Mouse (Mus musculus) mouse trophoblast stem cell (cell line): ENCODE measurements around the gene Rnf145.
"Not testable (repeated sequence)": the region's sequence is repeated elsewhere in the genome, so short reads cannot be mapped to it uniquely, and the experiment has no call there.

Source experiments
- in situ Hi-C, 2 experiments: fragments of 300-500 bp; cut with MseI, MboI; formaldehyde crosslinking; loops; 2 replicates in 1 of 2; 3 replicates in 1 of 2; pipeline ENCODE4 v1.15.1; 2025

Rnf145 gene

GRCm38 (mm10) chr11:44562389-44563135 is 43.8 kb downstream of the Rnf145 start:
- in situ Hi-C loops = no loop called here

DNA sequence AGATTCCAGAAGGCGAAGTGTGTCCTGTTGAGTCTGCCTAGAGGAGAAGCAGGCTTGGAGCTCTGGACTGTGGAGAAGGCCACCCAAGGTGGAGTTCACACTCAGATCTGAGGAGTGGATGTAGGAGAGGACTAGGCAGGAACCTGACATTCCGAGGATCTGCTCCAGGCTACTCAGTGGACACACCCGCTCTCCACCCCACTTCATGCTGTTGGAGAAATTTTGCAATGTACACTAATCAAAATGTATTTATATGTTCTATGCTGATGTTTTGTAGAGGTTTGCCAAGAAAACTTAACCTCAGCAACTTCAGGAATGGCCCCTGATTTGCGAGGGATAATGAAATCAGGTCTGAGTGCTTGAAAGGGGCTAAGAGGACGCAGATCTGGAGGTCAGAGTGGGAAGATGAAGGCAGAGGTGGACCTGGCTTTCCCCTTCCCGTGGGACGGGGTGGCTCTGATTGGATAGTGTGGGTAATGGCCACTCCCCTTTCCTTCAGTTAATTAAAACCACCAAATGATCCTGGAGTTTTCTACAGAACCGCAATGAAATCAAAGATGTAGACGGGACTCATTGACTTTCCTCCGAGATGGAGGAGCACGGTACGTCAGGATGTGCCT is 45.6 kb downstream of the Rnf145 start:
- in situ Hi-C loops = no loop called here

DNA sequence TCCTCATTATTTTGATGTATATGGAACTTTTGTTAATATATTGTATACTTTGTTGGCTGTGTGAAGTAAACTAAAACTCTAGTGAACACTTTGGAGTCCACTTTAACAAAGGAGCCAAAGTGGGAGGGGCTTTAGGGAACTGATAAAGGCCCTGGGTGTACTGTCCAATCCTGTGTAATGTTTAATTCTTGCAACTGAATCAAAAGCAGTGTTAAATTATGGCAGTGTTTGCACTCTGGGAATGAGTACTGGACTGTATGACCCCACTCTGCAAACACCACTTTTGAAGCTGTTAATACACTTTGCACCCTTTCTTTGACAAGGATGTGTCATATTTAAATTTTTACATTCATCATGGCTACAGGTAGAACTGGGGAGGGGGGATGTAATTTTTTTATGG is 46.2 kb downstream of the Rnf145 start:
- in situ Hi-C loops = no loop called here

GRCm38 (mm10) chr11:44570336-44570735 is 51.6 kb downstream of the Rnf145 start:
- in situ Hi-C loops = not testable (repeated sequence)

DNA sequence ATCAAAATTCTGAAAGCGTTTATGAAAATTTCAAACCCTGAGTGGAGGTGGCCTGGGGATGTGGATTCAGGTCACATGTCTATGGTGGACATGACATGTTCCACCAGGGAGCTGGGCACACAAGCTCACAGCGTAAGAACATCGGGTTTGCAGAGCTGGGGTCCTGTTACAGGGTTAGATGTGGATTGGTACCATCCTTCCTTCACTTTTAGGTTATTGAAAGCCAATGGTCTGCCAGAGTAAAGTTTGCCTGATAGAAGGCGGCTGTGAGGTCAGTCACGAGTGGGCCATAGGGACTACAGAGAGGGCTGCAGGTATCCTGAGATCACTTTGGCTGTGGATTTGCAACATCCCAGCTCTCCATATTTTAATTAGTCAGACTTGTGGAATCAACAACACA is 54.0 kb downstream of the Rnf145 start:
- in situ Hi-C loops = no loop called here

- in situ Hi-C loops = no loop called here
Measured at GRCm38 (mm10) chr11:44573396-44573795, 54.6 kb downstream of the Rnf145 start.

GRCm38 (mm10) chr11:44574391-44574790 is 55.6 kb downstream of the Rnf145 start:
- in situ Hi-C loops = no loop called here

GRCm38 (mm10) chr11:44574820-44575219 is 56.1 kb downstream of the Rnf145 start:
- in situ Hi-C loops = no loop called here

- in situ Hi-C loops = no loop called here
Measured at GRCm38 (mm10) chr11:44577911-44578310, 59.1 kb downstream of the Rnf145 start.

GRCm38 (mm10) chr11:44581277-44581683 is 62.5 kb downstream of the Rnf145 start:
- in situ Hi-C loops = no loop called here

GRCm38 (mm10) chr11:44586047-44586696 is 67.4 kb downstream of the Rnf145 start:
- in situ Hi-C loops = no loop called here

DNA sequence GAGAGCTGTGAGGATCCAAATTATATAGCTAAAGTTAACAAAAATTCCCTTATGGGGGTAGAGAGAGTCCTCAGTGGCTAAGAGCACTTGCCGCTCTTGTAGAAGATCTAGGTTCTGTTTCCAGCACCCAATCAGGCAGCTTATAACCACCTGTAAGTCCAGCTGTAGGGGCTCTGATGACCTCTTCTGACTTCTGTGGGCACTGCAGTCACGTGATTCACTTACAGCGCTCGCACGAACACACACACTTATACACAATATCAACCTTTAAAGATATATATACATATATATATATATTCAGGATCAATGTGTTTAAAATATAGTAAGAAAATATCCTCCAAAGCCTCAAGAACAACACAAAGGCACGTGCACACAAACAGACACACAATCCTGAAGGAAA is 74.3 kb downstream of the Rnf145 start:
- in situ Hi-C loops = loop anchor here in 1 of 2 experiments (10.0 kb wide), 1 partner anchor 952 kb away; no protein-coding TSS in a partner anchor

DNA sequence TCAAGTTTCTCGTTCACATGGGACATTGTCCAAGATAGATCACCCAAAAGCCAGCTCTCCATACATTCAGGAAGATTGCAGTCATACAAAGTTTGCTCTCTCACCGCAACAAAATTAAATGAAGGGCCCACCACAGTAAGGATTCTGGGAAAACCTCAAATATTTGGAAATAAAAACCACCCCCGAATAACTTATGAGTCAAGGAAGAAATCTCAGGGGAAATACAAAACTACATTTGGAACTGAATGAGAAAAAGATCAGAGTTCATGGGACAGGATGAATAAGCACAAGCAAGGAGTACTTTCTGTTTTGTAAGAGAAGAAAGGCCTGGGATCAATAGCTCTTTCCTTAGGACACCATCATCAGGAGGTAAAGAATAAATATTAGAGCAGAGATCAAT is 76.0 kb downstream of the Rnf145 start:
- in situ Hi-C loops = loop anchor here in 1 of 2 experiments (10.0 kb wide), 1 partner anchor 950 kb away; no protein-coding TSS in a partner anchor

DNA sequence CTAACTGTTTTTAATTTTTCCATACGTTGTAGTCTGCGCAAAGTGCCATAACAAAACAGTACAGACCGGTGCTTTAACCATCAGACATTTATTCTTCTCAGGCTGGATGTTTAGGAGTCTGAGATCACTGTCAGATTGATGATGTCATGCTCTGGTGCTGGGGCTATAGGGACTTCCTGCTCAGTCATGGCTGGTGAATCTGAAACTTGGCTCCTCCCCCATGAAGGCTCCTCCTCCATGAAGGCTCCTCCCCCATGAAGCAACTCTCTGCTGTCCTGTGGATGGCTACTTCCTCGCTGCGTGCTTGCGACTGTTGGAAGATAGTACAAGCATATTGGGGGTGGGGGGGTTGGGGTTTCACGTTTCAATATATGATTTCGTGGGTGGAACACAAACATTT is 88.1 kb downstream of the Rnf145 start:
- in situ Hi-C loops = loop anchor here (5.0 to 10.0 kb wide), 2 partner anchors 400 to 928 kb away; no protein-coding TSS in a partner anchor

GRCm38 (mm10) chr11:44608646-44609045 is 89.9 kb downstream of the Rnf145 start:
- in situ Hi-C loops = loop anchor here (5.0 to 10.0 kb wide), 2 partner anchors 399 to 926 kb away; no protein-coding TSS in a partner anchor

DNA sequence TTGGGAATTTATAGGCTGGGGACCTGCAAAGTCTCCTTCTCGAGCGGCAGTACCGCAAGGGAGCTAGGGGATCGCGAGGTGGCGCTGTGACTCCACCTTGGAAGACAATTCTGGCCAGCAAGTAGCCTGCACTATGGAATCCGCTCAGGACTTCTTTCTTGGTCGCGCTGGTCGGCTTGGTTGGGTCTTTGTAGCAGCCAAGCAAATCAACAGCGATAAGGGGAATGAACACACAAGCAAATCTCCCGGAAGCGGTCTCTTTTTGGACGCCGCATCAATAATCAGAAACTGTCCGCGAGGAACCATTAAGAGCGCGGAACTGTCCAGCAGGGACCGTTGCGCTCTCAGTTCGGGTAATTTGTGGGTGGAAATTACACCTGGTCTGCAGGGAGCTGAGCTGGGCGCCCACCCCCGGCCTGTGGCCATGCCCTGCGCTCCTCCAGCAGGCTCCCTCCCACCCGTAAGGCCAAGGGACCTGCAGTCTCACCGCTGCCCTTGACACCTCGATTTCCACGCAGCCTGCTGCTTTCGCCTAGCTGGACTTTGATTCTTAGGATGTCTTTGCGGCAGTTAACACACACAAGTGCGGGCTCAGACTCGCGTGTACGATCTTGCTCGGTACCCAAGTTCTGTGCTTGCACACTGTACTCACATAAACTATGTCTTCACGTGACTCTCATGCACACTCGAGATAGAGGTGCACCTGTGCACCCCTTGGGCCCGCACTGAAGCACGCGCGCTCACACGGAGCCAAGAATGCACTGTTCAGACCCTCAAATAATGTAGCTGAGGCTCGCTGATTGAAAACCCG is 92.4 kb downstream of the Rnf145 start:
- in situ Hi-C loops = loop anchor here in 1 of 2 experiments (10.0 kb wide), 1 partner anchor 924 kb away; no protein-coding TSS in a partner anchor

DNA sequence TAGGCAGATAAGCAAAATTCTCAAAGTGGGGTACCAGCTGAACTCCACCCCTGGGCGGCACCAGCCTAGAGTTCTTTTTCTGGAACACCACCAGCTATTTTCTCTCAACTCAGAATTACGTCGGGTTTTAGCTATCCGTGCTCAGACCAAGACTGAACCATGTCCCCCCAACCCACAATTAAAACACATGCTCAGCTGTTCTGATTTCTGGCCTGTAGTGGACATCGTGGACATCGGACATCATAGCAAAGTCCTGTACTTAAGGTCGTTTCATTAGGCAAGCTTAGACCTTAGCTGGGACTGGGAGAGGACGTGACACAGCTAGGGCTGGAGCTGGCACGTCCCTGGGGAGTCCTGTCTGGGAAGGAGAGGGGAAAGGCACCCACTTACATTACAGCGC is 93.4 kb downstream of the Rnf145 start:
- in situ Hi-C loops = loop anchor here in 1 of 2 experiments (10.0 kb wide), 1 partner anchor 923 kb away; no protein-coding TSS in a partner anchor

- in situ Hi-C loops = loop anchor here in 1 of 2 experiments (10.0 kb wide), 1 partner anchor 922 kb away; no protein-coding TSS in a partner anchor
Measured at GRCm38 (mm10) chr11:44612681-44613410, 94.1 kb downstream of the Rnf145 start.

- in situ Hi-C loops = loop anchor here in 1 of 2 experiments (10.0 kb wide), 1 partner anchor 921 kb away; no protein-coding TSS in a partner anchor
Measured at GRCm38 (mm10) chr11:44613411-44614180, 94.8 kb downstream of the Rnf145 start.
